Mouse (Mus musculus): ENCODE measurements around the gene Gm8159.
"Not testable (repeated sequence)": the region's sequence is repeated elsewhere in the genome, so short reads cannot be mapped to it uniquely, and the experiment has no call there.

The Gm8159 gene

GRCm38 (mm10) chr14:4632052-4632451, at the start of gene Gm8159:
Gene Gm8159, plus strand, starts transcription at chr14:4632352.
- DNase-seq, result not testable (repeated sequence)

DNA sequence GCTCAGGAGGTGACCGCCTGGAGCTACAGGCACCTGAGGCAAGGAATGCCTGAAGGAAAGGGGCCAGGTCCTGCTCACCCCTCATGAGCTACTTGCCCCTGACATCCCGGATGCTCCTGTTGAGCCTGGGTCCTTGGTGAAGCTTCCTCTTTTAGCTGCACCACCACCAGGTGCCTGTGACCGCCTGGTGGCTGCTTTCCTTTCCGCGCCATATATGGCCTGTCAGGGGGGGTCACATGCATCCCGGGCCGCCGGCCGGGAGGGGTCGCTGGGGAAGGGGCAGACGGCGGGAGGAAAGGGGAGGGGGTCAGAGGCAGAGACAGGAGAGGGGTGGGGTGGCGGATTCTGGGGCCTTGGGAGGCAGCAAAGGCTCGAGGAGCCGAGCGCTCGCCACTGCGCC, 17.2 kb downstream of the Gm8159 start:
- DNase-seq, result peak; percentile 11 to 35

GRCm38 (mm10) chr14:4650324-4650723, 18.2 kb downstream of the Gm8159 start:
- peak; percentile 45 to 46 for DNase-seq

DNA sequence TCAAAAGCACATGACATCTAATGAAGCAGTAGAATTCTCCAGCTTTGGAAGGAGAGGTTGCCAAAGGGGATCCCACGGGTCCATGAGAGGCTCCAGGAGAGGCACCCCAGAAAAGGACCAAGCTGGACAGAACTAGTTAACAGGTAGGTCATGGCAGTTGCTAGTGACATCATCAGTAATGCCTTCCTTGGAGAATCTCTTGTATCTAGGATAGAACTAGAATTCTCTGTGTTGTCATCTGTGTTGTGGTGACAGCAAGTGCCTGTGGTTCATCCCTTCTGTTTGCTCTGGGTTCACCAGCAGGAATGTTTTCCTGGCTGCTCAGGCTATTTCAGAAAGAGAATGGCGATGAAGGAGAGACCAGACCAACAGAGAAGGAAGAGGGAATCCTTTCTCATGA, 31.7 kb downstream of the Gm8159 start, which contains the start of gene Gm3239:
Gene Gm3239, plus strand, starts transcription at position 301 of the 400 bp plus-strand sequence.
- not testable (repeated sequence) for DNase-seq

Measured in kidney, postnatal 4 days (tissue).